ENCODE assay signal across 30 mouse cellular contexts in the genomic region with DNA sequence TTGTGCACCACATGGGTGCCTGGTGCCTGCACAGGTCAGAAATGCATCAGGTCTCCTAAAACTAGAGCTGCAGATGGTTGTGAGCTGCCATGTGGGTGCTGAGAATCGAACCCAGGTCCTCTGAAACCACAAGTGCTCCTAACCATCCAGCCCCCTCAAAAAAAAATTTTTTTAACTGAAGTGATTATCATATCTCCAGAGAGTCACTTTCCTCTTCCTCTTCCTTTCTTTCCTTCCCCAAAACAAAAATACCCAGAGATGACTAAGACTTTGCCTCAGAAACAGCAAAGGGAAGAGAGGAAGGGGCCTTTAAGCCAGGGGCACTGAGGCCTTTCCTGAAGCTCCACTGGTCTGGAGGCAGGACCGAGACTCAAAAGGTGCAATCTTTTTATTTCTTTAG. TPM values are rescaled to one million over a fixed set of nuclear protein-coding genes. Genes with fewer than 3 reads are reported as not detected.
"Had no signal": no experiment of that assay in that cellular context is flagged by ENCODE, and none has a peak within 500 bp of the region (broad histone marks: within the 10 kb centered on the region; RNA-seq: fewer than 3 reads in every experiment).

No protein-coding gene starts in this region.

- ATAC-seq: hindbrain, postnatal 0 days; intestine, embryonic 16.5 days; liver, postnatal 0 days had no signal

- DNase-seq: gastrocnemius, postnatal 14 days; gastrocnemius, postnatal 36 days; heart, adult 18-20 months; heart, postnatal 10 days; heart, postnatal 4 days; kidney, adult 11 months; kidney, adult 2 months; kidney, adult 9 months; kidney, postnatal 14 days; kidney, postnatal 36 days; layer of hippocampus, adult 9-11 months; layer of hippocampus, postnatal 36 days; liver; liver, embryonic 13.5 days; liver, postnatal 0 days had no signal

- H3K4me3 ChIP-seq: heart, embryonic 10.5 days; heart, embryonic 12.5 days; hindbrain, embryonic 10.5 days; hindbrain, embryonic 12.5 days; kidney, embryonic 15.5 days; left cerebral cortex, adult 2 months; limb, embryonic 10.5 days; limb, embryonic 12.5 days; liver, embryonic 13.5 days; liver, embryonic 15.5 days had no signal

- H3K27ac ChIP-seq: heart, embryonic 10.5 days; hindbrain, embryonic 12.5 days; hindbrain, embryonic 14.5 days; hindbrain, postnatal 0 days; kidney, embryonic 15.5 days; kidney, postnatal 0 days; left cerebral cortex, adult 2 months; limb, embryonic 10.5 days; limb, embryonic 12.5 days; liver, embryonic 13.5 days; liver, embryonic 15.5 days had no signal

- H3K9ac ChIP-seq: heart, embryonic 12.5 days; hindbrain, embryonic 12.5 days; hindbrain, embryonic 14.5 days; kidney, embryonic 15.5 days; limb, embryonic 12.5 days; liver, embryonic 13.5 days; liver, embryonic 15.5 days; liver, postnatal 0 days had no signal

- H3K36me3 ChIP-seq: heart, embryonic 10.5 days; heart, embryonic 12.5 days; hindbrain, embryonic 10.5 days; hindbrain, embryonic 12.5 days; kidney, embryonic 15.5 days; limb, embryonic 10.5 days; limb, embryonic 12.5 days; liver, embryonic 13.5 days; liver, embryonic 15.5 days had no signal

- H3K4me1 ChIP-seq: limb, embryonic 12.5 days had no signal

- H3K9me3 ChIP-seq: heart, embryonic 10.5 days; heart, embryonic 12.5 days; hindbrain, embryonic 10.5 days; hindbrain, embryonic 12.5 days; kidney, embryonic 15.5 days; limb, embryonic 10.5 days; limb, embryonic 12.5 days; liver, embryonic 13.5 days; liver, embryonic 15.5 days had no signal

- H3K27me3 ChIP-seq: heart, embryonic 12.5 days; hindbrain, embryonic 12.5 days; kidney, embryonic 15.5 days; limb, embryonic 12.5 days; liver, embryonic 13.5 days; liver, embryonic 15.5 days had no signal

- H3K4me2 ChIP-seq: heart, embryonic 12.5 days; hindbrain, embryonic 12.5 days; hindbrain, embryonic 14.5 days; kidney, embryonic 15.5 days; limb, embryonic 12.5 days; liver, embryonic 11.5 days; liver, embryonic 13.5 days; liver, embryonic 15.5 days had no signal

RNA-seq across cellular contexts. Expression of gene Slc25a18, which starts 9.6 kb away (rescaled TPM):
- total RNA-seq: gastrocnemius, adult 18-20 months; gastrocnemius, postnatal 36 days had no signal
- polyA plus RNA-seq: intestine, embryonic 16.5 days; kidney, postnatal 0 days; limb, embryonic 12.5 days; liver, postnatal 0 days had no signal
